In genomic region chr3:88450379-88451131, GRCm38 (mm10) we compare ENCODE assay signal across 19 mouse cellular contexts. TPM values are rescaled to one million over a fixed set of nuclear protein-coding genes. Genes with fewer than 3 reads are reported as not detected.
DNase-seq lines count a peak whose midpoint lies in the region; ATAC-seq lines count a peak whose summit lies in the region.
"Had no signal": no experiment of that assay in that cellular context is flagged by ENCODE, and none has a peak within 500 bp of the region (broad histone marks: within the 10 kb centered on the region; RNA-seq: fewer than 3 reads in every experiment).

No protein-coding gene starts in this region.

- peaks cover 51% of the 10 kb centered on the region for H3K36me3 ChIP-seq in forebrain, embryonic 13.5 days (ENCODE audit: poor library complexity, severe bottlenecking)
- peaks cover 33% of the 10 kb centered on the region for H3K36me3 ChIP-seq in forebrain, embryonic 14.5 days (ENCODE audit: control insufficient read depth, insufficient read depth, low read length)
- H3K36me3 ChIP-seq in midbrain, embryonic 10.5 days, result peaks cover 4% of the 10 kb centered on the region; the same call in 1 of the 2 replicates
- H3K36me3 ChIP-seq in midbrain, embryonic 14.5 days (ENCODE audit: control insufficient read depth, insufficient read depth, low read length), result peaks cover 74% of the 10 kb centered on the region
- no peaks in the 10 kb centered on the region for H3K36me3 ChIP-seq in intestine, embryonic 16.5 days (ENCODE audit: control insufficient read depth, insufficient read depth, low read length)
- peaks cover 23% of the 10 kb centered on the region; the same call in 1 of the 2 replicates for H3K36me3 ChIP-seq in midbrain, embryonic 16.5 days (ENCODE audit: control insufficient read depth, insufficient read depth, low read length)
- H3K36me3 ChIP-seq in forebrain, embryonic 16.5 days (ENCODE audit: control insufficient read depth, insufficient read depth), result no peaks in the 10 kb centered on the region
- H3K36me3 ChIP-seq: forebrain, embryonic 10.5 days had no signal

- H3K9me3 ChIP-seq in forebrain, embryonic 13.5 days (replicated peaks), result no peaks in the 10 kb centered on the region
- no peaks in the 10 kb centered on the region for H3K9me3 ChIP-seq in forebrain, embryonic 14.5 days (replicated peaks; ENCODE audit: control insufficient read depth, low read length)
- H3K9me3 ChIP-seq in midbrain, embryonic 10.5 days (replicated peaks), result no peaks in the 10 kb centered on the region
- H3K9me3 ChIP-seq in midbrain, embryonic 14.5 days (ENCODE audit: control insufficient read depth, low read length), result no peaks in the 10 kb centered on the region
- H3K9me3 ChIP-seq in intestine, embryonic 16.5 days (ENCODE audit: control insufficient read depth, low read length), result no peaks in the 10 kb centered on the region
- no peaks in the 10 kb centered on the region for H3K9me3 ChIP-seq in midbrain, embryonic 16.5 days (replicated peaks; ENCODE audit: control insufficient read depth, low read length, poor library complexity, severe bottlenecking)
- H3K9me3 ChIP-seq in forebrain, embryonic 16.5 days (ENCODE audit: control insufficient read depth, low read length), result no peaks in the 10 kb centered on the region
- H3K9me3 ChIP-seq: forebrain, embryonic 10.5 days; neural tube, embryonic 13.5 days had no signal

- DNase-seq in forebrain, embryonic 14.5 days (ENCODE audit: low spot score), result no peak
- DNase-seq in midbrain, embryonic 10.5 days (ENCODE audit: low spot score), result no peak
- no peak for DNase-seq in midbrain, embryonic 14.5 days
- DNase-seq in B cell, adult 2 months, result no peak
- DNase-seq: adrenal gland, adult 8-10 months; kidney, adult 11 months; layer of hippocampus, postnatal 36 days; lung, adult 18-20 months; lung, postnatal 14 days; thymus, postnatal 36 days had no signal

- no peak overlapping the region for H3K4me2 ChIP-seq in forebrain, embryonic 13.5 days
- no peak overlapping the region for H3K4me2 ChIP-seq in forebrain, embryonic 14.5 days (ENCODE audit: low read length)
- H3K4me2 ChIP-seq in midbrain, embryonic 14.5 days (ENCODE audit: low read length), result no peak overlapping the region
- no peak overlapping the region for H3K4me2 ChIP-seq in intestine, embryonic 16.5 days (ENCODE audit: low read depth, low read length)
- H3K4me2 ChIP-seq in midbrain, embryonic 16.5 days (ENCODE audit: low read length), result no peak overlapping the region
- H3K4me2 ChIP-seq in forebrain, embryonic 16.5 days (ENCODE audit: low read length), result no peak overlapping the region

- no peaks in the 10 kb centered on the region for H3K27me3 ChIP-seq in forebrain, embryonic 13.5 days
- H3K27me3 ChIP-seq in forebrain, embryonic 14.5 days (replicated peaks; ENCODE audit: control insufficient read depth, insufficient read depth, low read length), result no peaks in the 10 kb centered on the region
- H3K27me3 ChIP-seq in midbrain, embryonic 10.5 days (ENCODE audit: low read depth, poor library complexity, severe bottlenecking), result peaks cover 67% of the 10 kb centered on the region
- no peaks in the 10 kb centered on the region for H3K27me3 ChIP-seq in midbrain, embryonic 14.5 days (ENCODE audit: control insufficient read depth, insufficient read depth, low read length)
- H3K27me3 ChIP-seq in intestine, embryonic 16.5 days (replicated peaks; ENCODE audit: control insufficient read depth, insufficient read depth, low read length), result no peaks in the 10 kb centered on the region
- no peaks in the 10 kb centered on the region for H3K27me3 ChIP-seq in midbrain, embryonic 16.5 days (ENCODE audit: control insufficient read depth, insufficient read depth, low read depth, low read length)
- H3K27me3 ChIP-seq in forebrain, embryonic 16.5 days (replicated peaks; ENCODE audit: control insufficient read depth, insufficient read depth, low read length), result no peaks in the 10 kb centered on the region
- H3K27me3 ChIP-seq: Patski had no signal

- WGBS in forebrain, embryonic 13.5 days, result 70% methylated on average over 12 of the region's 12 CpGs
- WGBS in forebrain, embryonic 14.5 days, result 72% methylated on average over 12 of the region's 12 CpGs
- 82% methylated on average over 12 of the region's 12 CpGs for WGBS in midbrain, embryonic 10.5 days
- WGBS in midbrain, embryonic 14.5 days, result 73% methylated on average over 12 of the region's 12 CpGs
- WGBS in intestine, embryonic 16.5 days, result 68% methylated on average over 12 of the region's 12 CpGs
- 67% methylated on average over 12 of the region's 12 CpGs for WGBS in midbrain, embryonic 16.5 days
- WGBS in forebrain, embryonic 16.5 days, result 61% methylated on average over 12 of the region's 12 CpGs

- peaks cover 21% of the 10 kb centered on the region for H3K4me1 ChIP-seq in forebrain, embryonic 13.5 days
- 0 out of 2 replicates have a peak, but pooled peaks cover 5% of the 10 kb centered on the region for H3K4me1 ChIP-seq in forebrain, embryonic 14.5 days (ENCODE audit: control insufficient read depth, insufficient read depth, low read length)
- H3K4me1 ChIP-seq in midbrain, embryonic 10.5 days, result peaks cover 28% of the 10 kb centered on the region
- H3K4me1 ChIP-seq in midbrain, embryonic 14.5 days (ENCODE audit: control insufficient read depth, insufficient read depth, low read length), result no peaks in the 10 kb centered on the region
- H3K4me1 ChIP-seq in intestine, embryonic 16.5 days (ENCODE audit: control insufficient read depth, insufficient read depth, low read length), result peaks cover 53% of the 10 kb centered on the region
- no peaks in the 10 kb centered on the region for H3K4me1 ChIP-seq in midbrain, embryonic 16.5 days (ENCODE audit: control insufficient read depth, insufficient read depth, low read length)
- H3K4me1 ChIP-seq in forebrain, embryonic 16.5 days (replicated peaks; ENCODE audit: control insufficient read depth, insufficient read depth, low read length), result peaks cover 10% of the 10 kb centered on the region; the same call in 1 of the 2 replicates

- ATAC-seq in forebrain, embryonic 13.5 days, result no peak
- ATAC-seq in forebrain, embryonic 14.5 days, result no peak
- ATAC-seq in midbrain, embryonic 14.5 days (ENCODE audit: low FRiP score, low TSS enrichment), result no peak
- 0 out of 2 replicates have a peak, but pooled peaks have one; percentile 6 for ATAC-seq in intestine, embryonic 16.5 days
- ATAC-seq in midbrain, embryonic 16.5 days, result no peak
- no peak for ATAC-seq in forebrain, embryonic 16.5 days
- ATAC-seq: CD4-positive, CD25-positive, alpha-beta regulatory T cell, adult 4 months; Patski had no signal

- H3K9ac ChIP-seq in forebrain, embryonic 13.5 days, result 0 out of 2 replicates have a peak overlapping the region, but pooled peaks have one; percentile 60
- H3K9ac ChIP-seq in forebrain, embryonic 14.5 days (ENCODE audit: low read length), result no peak overlapping the region; the same call in 1 of the 2 replicates
- H3K9ac ChIP-seq in midbrain, embryonic 14.5 days (replicated peaks; ENCODE audit: low read length), result no peak overlapping the region; the same call in 1 of the 2 replicates
- 0 out of 2 replicates have a peak overlapping the region, but pooled peaks have one; percentile 62 for H3K9ac ChIP-seq in intestine, embryonic 16.5 days (ENCODE audit: low read depth, low read length)
- peak overlapping the region; percentile 6; the same call in 1 of the 2 replicates for H3K9ac ChIP-seq in midbrain, embryonic 16.5 days (ENCODE audit: low read depth, low read length)
- H3K9ac ChIP-seq in forebrain, embryonic 16.5 days (replicated peaks; ENCODE audit: low read depth, low read length), result no peak overlapping the region

- H3K27ac ChIP-seq in forebrain, embryonic 13.5 days, result no peak overlapping the region
- H3K27ac ChIP-seq in forebrain, embryonic 14.5 days (ENCODE audit: low read depth, low read length), result no peak overlapping the region
- H3K27ac ChIP-seq in midbrain, embryonic 10.5 days (replicated peaks), result 0 out of 2 replicates have a peak overlapping the region, but pooled peaks have one; percentile 84
- no peak overlapping the region for H3K27ac ChIP-seq in midbrain, embryonic 14.5 days (replicated peaks; ENCODE audit: low read depth, low read length)
- H3K27ac ChIP-seq in intestine, embryonic 16.5 days (ENCODE audit: low read length), result peak overlapping the region; percentile 27; the same call in 1 of the 2 replicates
- no peak overlapping the region for H3K27ac ChIP-seq in midbrain, embryonic 16.5 days (ENCODE audit: low read length)
- no peak overlapping the region for H3K27ac ChIP-seq in forebrain, embryonic 16.5 days (ENCODE audit: low read length)
- H3K27ac ChIP-seq: hindbrain, embryonic 14.5 days; neural tube, embryonic 13.5 days had no signal

- H3K4me3 ChIP-seq in forebrain, embryonic 13.5 days, result no peak overlapping the region
- H3K4me3 ChIP-seq in forebrain, embryonic 14.5 days (ENCODE audit: low read depth, low read length), result no peak overlapping the region
- no peak overlapping the region for H3K4me3 ChIP-seq in midbrain, embryonic 10.5 days
- no peak overlapping the region for H3K4me3 ChIP-seq in midbrain, embryonic 14.5 days (replicated peaks; ENCODE audit: low read depth, low read length)
- no peak overlapping the region for H3K4me3 ChIP-seq in intestine, embryonic 16.5 days (ENCODE audit: low read length)
- H3K4me3 ChIP-seq in midbrain, embryonic 16.5 days (ENCODE audit: low read depth, low read length), result no peak overlapping the region
- H3K4me3 ChIP-seq in forebrain, embryonic 16.5 days (replicated peaks; ENCODE audit: low read length), result no peak overlapping the region

RNA-seq across cellular contexts. Expression of gene Sema4a, which starts 10.4 kb away (rescaled TPM):
- 13.7 and 16.7 TPM in 2 replicates for polyA plus RNA-seq in forebrain, embryonic 13.5 days (2015; fragmentation: Nextera tagmentation; extraction: Ambion mirVana)
- 12.2 and 15.2 TPM in 2 replicates for polyA plus RNA-seq in forebrain, embryonic 14.5 days (2014; fragmentation: Nextera tagmentation; extraction: Ambion mirVana)
- 4.9 and 10.5 TPM in 2 replicates for polyA plus RNA-seq in midbrain, embryonic 10.5 days (2016; fragmentation: Nextera tagmentation; extraction: Ambion mirVana)
- polyA plus RNA-seq in midbrain, embryonic 14.5 days (2014; fragmentation: Nextera tagmentation; extraction: Ambion mirVana), result 28.8 and 32.1 TPM in 2 replicates
- polyA plus RNA-seq in intestine, embryonic 16.5 days (2015; fragmentation: Nextera tagmentation; extraction: Ambion mirVana), result 60.9 and 71.1 TPM in 2 replicates
- 42.5 and 44.0 TPM in 2 replicates for polyA plus RNA-seq in midbrain, embryonic 16.5 days (2015; fragmentation: Nextera tagmentation; extraction: Ambion mirVana)
- 16.5 and 25.8 TPM in 2 replicates for polyA plus RNA-seq in forebrain, embryonic 16.5 days (2015; fragmentation: Nextera tagmentation; extraction: Ambion mirVana)

RNA-seq across cellular contexts. Expression of gene Slc25a44, which starts 25.6 kb away (rescaled TPM):
- polyA plus RNA-seq in forebrain, embryonic 13.5 days (2015; fragmentation: Nextera tagmentation; extraction: Ambion mirVana), result 23.0 and 26.2 TPM in 2 replicates
- 30.8 and 36.1 TPM in 2 replicates for polyA plus RNA-seq in forebrain, embryonic 14.5 days (2014; fragmentation: Nextera tagmentation; extraction: Ambion mirVana)
- polyA plus RNA-seq in midbrain, embryonic 10.5 days (2016; fragmentation: Nextera tagmentation; extraction: Ambion mirVana), result 18.7 and 20.0 TPM in 2 replicates
- 34.1 and 38.0 TPM in 2 replicates for polyA plus RNA-seq in midbrain, embryonic 14.5 days (2014; fragmentation: Nextera tagmentation; extraction: Ambion mirVana)
- 20.4 and 21.8 TPM in 2 replicates for polyA plus RNA-seq in intestine, embryonic 16.5 days (2015; fragmentation: Nextera tagmentation; extraction: Ambion mirVana)
- 36.7 and 39.3 TPM in 2 replicates for polyA plus RNA-seq in midbrain, embryonic 16.5 days (2015; fragmentation: Nextera tagmentation; extraction: Ambion mirVana)
- 36.2 and 37.1 TPM in 2 replicates for polyA plus RNA-seq in forebrain, embryonic 16.5 days (2015; fragmentation: Nextera tagmentation; extraction: Ambion mirVana)

RNA-seq across cellular contexts. Expression of gene Pmf1, which starts 40.4 kb away (rescaled TPM):
- 107 TPM in 2 replicates for polyA plus RNA-seq in forebrain, embryonic 13.5 days (2015; fragmentation: Nextera tagmentation; extraction: Ambion mirVana)
- polyA plus RNA-seq in forebrain, embryonic 14.5 days (2014; fragmentation: Nextera tagmentation; extraction: Ambion mirVana), result 63.2 and 70.6 TPM in 2 replicates
- 162 and 174 TPM in 2 replicates for polyA plus RNA-seq in midbrain, embryonic 10.5 days (2016; fragmentation: Nextera tagmentation; extraction: Ambion mirVana)
- polyA plus RNA-seq in midbrain, embryonic 14.5 days (2014; fragmentation: Nextera tagmentation; extraction: Ambion mirVana), result 24.9 and 28.3 TPM in 2 replicates
- polyA plus RNA-seq in intestine, embryonic 16.5 days (2015; fragmentation: Nextera tagmentation; extraction: Ambion mirVana), result 112 and 129 TPM in 2 replicates
- polyA plus RNA-seq in midbrain, embryonic 16.5 days (2015; fragmentation: Nextera tagmentation; extraction: Ambion mirVana), result 18.3 and 19.2 TPM in 2 replicates
- 45.1 and 45.5 TPM in 2 replicates for polyA plus RNA-seq in forebrain, embryonic 16.5 days (2015; fragmentation: Nextera tagmentation; extraction: Ambion mirVana)

RNA-seq across cellular contexts. Expression of gene Lmna, which starts 59.2 kb away (rescaled TPM):
- 12.1 and 15.5 TPM in 2 replicates for polyA plus RNA-seq in forebrain, embryonic 13.5 days (2015; fragmentation: Nextera tagmentation; extraction: Ambion mirVana)
- 18.0 and 28.5 TPM in 2 replicates for polyA plus RNA-seq in forebrain, embryonic 14.5 days (2014; fragmentation: Nextera tagmentation; extraction: Ambion mirVana)
- polyA plus RNA-seq in midbrain, embryonic 10.5 days (2016; fragmentation: Nextera tagmentation; extraction: Ambion mirVana), result 13.5 and 18.3 TPM in 2 replicates
- 31.0 and 34.3 TPM in 2 replicates for polyA plus RNA-seq in midbrain, embryonic 14.5 days (2014; fragmentation: Nextera tagmentation; extraction: Ambion mirVana)
- 126 and 127 TPM in 2 replicates for polyA plus RNA-seq in intestine, embryonic 16.5 days (2015; fragmentation: Nextera tagmentation; extraction: Ambion mirVana)
- 51.0 and 59.7 TPM in 2 replicates for polyA plus RNA-seq in midbrain, embryonic 16.5 days (2015; fragmentation: Nextera tagmentation; extraction: Ambion mirVana)
- 26.9 and 30.9 TPM in 2 replicates for polyA plus RNA-seq in forebrain, embryonic 16.5 days (2015; fragmentation: Nextera tagmentation; extraction: Ambion mirVana)

Comparison
In these comparisons a context has a peak if more than half of its experiments do, and no peak if none do; other contexts are left out.
1. H3K27ac ChIP-seq: peak in midbrain, embryonic 10.5 days (single experiment) and intestine, embryonic 16.5 days (single experiment); none in forebrain, embryonic 13.5 days (single experiment), forebrain, embryonic 14.5 days (single experiment), midbrain, embryonic 14.5 days (single experiment), midbrain, embryonic 16.5 days (single experiment) and forebrain, embryonic 16.5 days (single experiment).
2. H3K9ac ChIP-seq: peak in forebrain, embryonic 13.5 days (single experiment), intestine, embryonic 16.5 days (single experiment) and midbrain, embryonic 16.5 days (single experiment); none in forebrain, embryonic 14.5 days (single experiment), midbrain, embryonic 14.5 days (single experiment) and forebrain, embryonic 16.5 days (single experiment).